Mouse (Mus musculus) inflammation-experienced regulatory T-cells, adult 6 months (primary cell): ENCODE measurements around the gene Aldh3b1. TPM values are rescaled to one million over a fixed set of nuclear protein-coding genes. Genes with fewer than 3 reads are reported as not detected.

Source experiments
- ATAC-seq: one replicate; pipeline ENCODE4 v1.8.0; 2017
- polyA plus RNA-seq, 3 experiments: library from polyadenylated mRNA; unstranded; fragments of 100-300 nt; shearing (Covaris generic); gene quantifications; one replicate each; pipeline ENCODE4 v1.2.1; 2017

The Aldh3b1 gene
- polyA plus RNA-seq, 3 experiments from 2014 or later, result 0.36 TPM; not detected in 2

DNA sequence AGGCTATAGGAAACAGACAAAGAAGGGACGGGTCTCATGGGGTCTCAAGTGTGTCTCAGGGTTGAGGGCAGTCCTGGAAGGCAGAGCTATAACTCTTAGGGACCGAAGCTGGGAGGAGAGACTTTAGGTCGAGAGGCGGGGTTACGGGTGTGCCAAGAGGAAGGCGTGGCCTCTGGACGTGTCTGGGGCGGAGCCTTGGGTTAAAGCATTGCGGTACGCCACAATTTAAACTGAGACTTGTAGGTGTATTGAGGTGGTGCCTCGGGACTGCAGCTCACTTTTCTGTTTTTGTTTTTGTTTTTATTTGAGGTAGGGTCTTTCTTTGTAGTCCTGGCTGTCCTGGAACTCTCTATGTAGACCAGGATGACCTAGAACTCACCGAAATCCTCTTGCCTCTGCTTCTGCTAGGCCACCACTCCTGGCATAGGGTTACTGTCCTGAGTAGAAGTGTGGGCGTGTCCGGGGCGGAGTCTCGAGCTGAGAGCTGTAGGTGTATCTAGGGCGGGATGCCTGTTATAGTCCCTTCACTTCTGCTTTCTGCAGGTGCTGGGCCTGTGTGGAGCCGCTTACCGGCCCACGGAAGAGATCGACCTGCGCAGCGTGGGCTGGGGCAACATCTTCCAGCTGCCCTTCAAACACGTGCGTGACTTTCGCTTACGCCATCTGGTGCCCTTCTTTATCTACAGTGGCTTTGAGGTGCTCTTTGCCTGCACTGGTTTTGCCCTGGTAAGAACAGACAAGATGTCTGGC lies 13.6 kb upstream of the Aldh3b1 start:
- ATAC-seq, result peak; percentile 71

DNA sequence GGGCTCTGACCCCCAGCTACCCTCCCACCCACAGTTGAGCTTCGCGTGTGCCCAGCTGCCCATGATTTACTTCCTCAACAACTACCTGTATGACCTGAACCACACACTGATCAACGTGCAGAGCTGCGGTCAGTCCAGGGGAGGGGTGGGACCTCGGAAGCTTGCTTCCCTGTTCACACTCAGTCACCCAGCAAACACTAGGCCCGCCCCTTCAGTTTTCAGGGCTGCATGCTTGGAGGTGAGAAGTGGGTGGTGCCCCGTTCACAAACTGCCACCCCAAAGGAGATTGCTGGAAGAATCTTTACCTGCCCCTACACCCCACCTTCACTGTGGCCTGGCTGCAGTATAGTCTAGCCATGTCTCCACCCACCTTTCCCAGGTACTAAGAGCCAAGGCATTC lies 12.7 kb upstream of the Aldh3b1 start:
- no peak for ATAC-seq

DNA sequence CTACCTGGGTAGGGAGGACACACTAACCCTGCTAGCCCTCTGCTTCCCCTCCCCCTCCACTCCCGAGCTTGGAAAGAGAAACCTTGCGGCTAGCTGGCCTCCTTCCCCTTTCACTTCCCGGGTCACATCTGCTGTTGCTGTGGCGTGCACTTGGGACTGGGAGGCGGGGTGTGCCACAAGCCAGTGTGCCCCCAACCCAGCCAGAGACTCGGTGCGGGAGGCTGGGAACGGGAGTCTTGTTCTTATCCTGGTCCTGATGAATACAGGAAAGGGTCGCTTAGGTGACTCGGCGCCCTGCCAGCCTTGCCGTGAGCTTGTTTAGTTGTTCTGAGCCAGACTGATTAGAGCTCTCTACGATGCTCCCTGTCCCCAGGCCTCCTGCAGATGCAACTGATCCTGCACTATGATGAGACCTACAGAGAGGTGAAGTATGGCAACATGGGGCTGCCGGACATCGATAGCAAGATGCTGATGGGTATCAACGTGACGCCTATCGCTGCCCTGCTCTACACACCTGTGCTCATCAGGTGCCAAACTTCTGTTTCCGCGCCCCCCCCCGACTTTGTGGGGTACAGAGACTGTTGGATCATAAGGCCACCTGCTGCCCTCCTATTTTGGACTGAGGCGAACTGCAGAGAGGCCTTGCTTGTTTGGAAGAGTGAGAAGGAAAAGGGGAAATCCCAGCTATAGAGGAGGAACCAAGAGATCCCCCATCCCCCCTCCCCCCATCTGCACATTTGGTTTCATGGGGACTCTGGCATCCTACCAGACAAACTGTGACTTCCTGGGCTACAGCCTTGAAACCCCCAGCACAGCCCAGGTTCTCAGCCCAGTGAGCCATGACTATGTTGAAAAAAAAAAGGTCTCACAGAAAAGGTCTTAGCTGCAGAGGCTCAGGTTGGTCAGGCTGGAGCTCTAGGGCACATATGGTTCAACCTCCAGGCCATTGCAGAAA lies 6.6 kb upstream of the Aldh3b1 start:
- peak; percentile 39 for ATAC-seq

DNA sequence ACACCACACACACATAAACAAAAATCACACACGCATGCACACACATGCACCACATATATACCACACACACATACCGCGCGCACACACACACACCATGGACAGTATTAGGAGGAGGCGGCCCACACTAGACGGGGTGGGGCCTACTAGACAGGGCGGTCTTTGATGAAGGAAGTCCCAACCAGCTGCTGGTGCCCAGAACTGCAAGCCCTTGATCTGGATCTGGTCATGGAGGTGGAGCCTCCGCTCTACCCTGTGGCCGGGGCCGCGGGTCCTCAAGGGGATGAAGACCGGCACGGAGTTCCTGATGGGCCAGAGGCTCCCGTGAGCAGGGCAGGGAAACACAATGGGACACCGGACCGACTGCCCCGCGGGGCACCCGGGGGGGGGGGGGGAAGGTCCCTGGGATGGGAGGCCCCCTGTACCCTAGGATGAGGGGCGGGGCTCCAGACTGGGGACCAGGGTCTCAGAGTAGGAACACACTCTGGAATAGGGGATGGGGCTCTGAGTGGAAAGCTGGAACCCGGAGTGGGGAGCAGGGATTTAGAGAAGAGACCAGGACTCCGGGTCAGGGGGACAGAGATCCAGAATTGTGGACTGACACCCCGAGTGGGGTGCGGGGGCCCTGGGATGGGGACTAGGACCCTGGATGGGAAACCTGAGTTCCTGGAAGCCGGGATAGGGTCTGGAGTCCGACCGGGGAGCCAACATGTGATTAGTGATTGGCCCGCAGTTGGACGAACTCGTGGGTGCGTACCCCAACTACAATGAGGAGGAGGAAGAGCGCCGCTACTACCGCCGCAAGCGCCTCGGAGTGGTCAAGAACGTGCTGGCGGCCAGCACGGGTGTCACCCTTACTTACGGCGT lies 5.7 kb upstream of the Aldh3b1 start, which contains the start of gene Unc93b1:
Unc93b1 (plus strand) TSS at position 155 of the 864 bp plus-strand sequence.
- peak; percentile 93 for ATAC-seq

DNA sequence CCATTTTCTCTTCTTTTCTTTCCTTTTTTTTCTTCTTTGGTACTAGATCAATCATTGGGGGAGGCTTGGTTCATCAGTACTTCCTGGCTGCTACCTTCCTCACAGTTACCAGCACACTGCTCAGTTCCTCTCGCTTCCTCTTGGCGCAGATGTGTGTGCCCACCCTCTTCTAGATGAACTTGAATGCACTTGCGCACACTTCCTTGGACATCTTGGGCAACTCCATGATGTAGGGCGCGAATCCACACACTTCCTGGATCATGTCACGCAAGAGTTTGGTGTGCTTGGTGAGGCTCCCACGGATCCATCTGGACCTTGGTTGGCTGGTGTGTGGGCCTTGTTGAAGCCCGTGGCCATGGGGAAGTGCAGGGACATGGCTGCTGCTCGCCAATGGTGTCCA lies 2.1 kb upstream of the Aldh3b1 start:
- no peak for ATAC-seq

GRCm38 (mm10) chr19:3930262-3931057 lies 852 bp upstream of the Aldh3b1 start:
- ATAC-seq, result no peak

- ATAC-seq, result no peak
These were observed 829 bp downstream of the Aldh3b1 start for GRCm38 (mm10) chr19:3928779-3929178.

GRCm38 (mm10) chr19:3927989-3928388 lies 1.6 kb downstream of the Aldh3b1 start:
- no peak for ATAC-seq

DNA sequence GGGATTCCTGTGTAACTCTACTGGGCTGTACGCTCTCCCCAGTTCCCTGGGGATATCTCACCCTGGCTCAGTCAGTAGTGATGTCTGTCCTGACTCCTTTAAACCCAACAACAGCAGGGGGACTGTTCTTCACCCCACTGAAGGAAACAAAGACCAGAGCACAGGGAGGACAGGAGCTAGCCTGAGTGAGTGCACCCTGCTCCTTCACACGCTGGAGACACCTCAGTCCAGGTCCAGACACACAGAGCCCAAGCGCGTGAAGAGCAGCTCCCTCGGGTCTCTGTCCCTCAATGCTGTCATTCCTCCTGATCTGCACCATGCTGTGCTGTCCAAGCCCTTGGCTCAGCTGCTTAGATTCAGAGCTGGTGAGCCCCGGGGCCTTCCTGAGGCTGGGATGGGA lies 2.9 kb downstream of the Aldh3b1 start:
- no peak for ATAC-seq

GRCm38 (mm10) chr19:3926279-3926678 lies 3.3 kb downstream of the Aldh3b1 start:
- ATAC-seq, result no peak

DNA sequence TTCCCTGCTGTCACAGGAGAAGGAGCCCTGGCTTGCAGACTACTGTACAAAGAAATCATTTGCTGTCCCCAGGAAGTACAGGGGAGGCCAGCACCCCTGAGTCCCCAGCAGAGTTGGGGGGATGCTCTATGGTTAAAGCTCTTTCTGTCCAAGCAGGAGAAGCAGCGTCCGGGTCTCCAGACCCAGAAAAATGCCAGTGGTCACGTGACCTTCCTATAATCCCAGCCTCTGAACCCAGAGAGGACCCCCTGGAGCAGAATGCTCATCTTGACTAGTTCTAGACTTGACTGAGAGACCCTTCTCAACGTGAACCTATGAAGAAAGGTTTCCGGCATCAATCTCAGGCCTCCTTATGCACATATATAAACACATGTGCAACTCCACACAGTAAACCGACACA lies 3.7 kb downstream of the Aldh3b1 start:
- ATAC-seq, result no peak

- no peak for ATAC-seq
These were observed 4.7 kb downstream of the Aldh3b1 start for GRCm38 (mm10) chr19:3924868-3925267.

DNA sequence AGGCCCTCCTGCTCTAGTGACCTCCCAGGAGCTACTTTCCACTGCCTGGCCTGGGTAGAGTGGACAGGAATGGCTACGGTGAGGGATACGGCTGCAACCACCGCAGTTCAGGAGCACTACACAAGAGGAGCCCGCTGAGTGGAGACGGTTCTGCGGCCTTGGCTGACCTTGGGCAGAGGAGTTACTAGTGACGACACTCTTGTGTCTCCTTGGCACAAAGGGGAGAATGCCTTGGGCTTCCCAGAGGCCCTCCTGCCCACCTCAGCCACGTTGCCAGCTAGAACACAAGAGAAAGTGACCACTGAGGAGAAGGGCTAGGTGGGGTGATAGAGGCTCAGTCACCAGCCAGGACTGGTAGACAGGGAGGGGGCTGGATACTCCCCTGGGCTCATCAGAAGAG lies 5.4 kb downstream of the Aldh3b1 start:
- ATAC-seq, result no peak

GRCm38 (mm10) chr19:3923586-3923985 lies 6.0 kb downstream of the Aldh3b1 start:
- ATAC-seq, result no peak

- no peak for ATAC-seq
These were observed 6.8 kb downstream of the Aldh3b1 start for GRCm38 (mm10) chr19:3922661-3923371.

GRCm38 (mm10) chr19:3919928-3920327 lies 9.7 kb downstream of the Aldh3b1 start:
- ATAC-seq, result no peak

GRCm38 (mm10) chr19:3916727-3917126 lies 12.9 kb downstream of the Aldh3b1 start:
- ATAC-seq, result no peak

- no peak for ATAC-seq
These were observed 15.1 kb downstream of the Aldh3b1 start for GRCm38 (mm10) chr19:3914535-3914934.

GRCm38 (mm10) chr19:3913692-3914091 lies 15.9 kb downstream of the Aldh3b1 start:
- no peak for ATAC-seq

DNA sequence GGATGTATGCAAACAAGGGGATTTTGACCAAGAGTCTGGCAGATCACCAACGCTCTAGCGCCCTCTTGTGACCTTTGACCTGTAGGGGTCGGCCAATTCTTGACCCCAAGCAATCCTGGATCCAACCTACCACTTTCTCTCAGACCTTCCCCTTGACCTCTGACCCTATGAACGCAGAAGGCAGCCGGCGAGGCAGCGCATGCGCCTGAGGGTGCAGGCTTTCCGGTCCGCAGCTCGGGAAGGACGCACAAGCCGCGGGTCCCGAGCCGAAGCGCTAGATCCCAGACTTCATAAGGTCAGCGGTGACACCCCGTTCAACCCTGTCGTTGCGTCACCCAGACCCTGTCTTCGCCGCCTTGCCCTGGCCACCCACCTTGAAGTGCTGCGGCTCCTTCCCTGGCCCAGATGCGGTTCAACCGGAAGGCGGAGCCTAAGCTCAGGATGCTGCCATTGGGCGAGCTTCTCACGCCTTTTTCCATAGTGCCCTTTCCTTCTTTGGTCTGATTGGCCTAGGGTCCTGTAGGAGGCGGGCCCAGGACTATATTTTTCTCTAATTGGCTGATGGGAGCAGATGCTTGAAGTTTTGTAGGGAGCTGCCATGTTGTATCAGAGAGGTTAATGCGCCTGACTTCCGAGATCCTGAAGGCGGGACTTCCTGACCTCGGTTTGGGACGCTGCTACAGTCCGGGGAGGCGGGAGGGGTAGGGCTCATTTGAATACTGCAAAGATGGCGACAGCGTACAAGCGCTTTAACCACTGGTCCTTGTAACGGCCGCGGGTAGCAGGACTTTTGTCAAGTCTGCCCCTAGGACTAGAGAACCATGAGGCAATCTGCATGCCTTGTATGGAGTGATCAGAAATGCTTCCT lies 17.0 kb downstream of the Aldh3b1 start, which contains the start of gene Ndufs8:
Ndufs8 (minus strand) TSS at position 438 of the 868 bp plus-strand sequence.
- peak; percentile 99 for ATAC-seq
